Mouse (Mus musculus): Measurements from ENCODE around the gene Gm7073. TPM values are rescaled to one million over a fixed set of nuclear protein-coding genes. Genes with fewer than 3 reads are reported as not detected.

The Gm7073 gene
- polyA plus RNA-seq, 1 experiment from 2014 or later, result not detected

GRCm38 (mm10) chrX:60542901-60543300 lies 3.9 kb upstream of the Gm7073 start:
- no peak overlapping the region for H3K9ac ChIP-seq (ENCODE audit: low read depth, low read length)
- WGBS (ENCODE audit: insufficient replicate concordance), result 43% methylated on average over 1 of the region's 1 CpGs
- no peaks in the 10 kb centered on the region for H3K4me1 ChIP-seq (ENCODE audit: control insufficient read depth, low read depth, low read length)
- H3K27me3 ChIP-seq (ENCODE audit: control insufficient read depth, insufficient read depth, low read depth, low read length), result peaks cover 12% of the 10 kb centered on the region
- no peak overlapping the region for H3K27ac ChIP-seq (ENCODE audit: low read length)
- no peak overlapping the region for H3K4me3 ChIP-seq (ENCODE audit: low read depth, low read length)
- no peak overlapping the region for H3K4me2 ChIP-seq (ENCODE audit: low read depth, low read length)
- no peaks in the 10 kb centered on the region for H3K9me3 ChIP-seq (replicated peaks; ENCODE audit: control insufficient read depth, low read length)
- ATAC-seq (ENCODE audit: low read depth), result no peak
- H3K36me3 ChIP-seq (ENCODE audit: control insufficient read depth, insufficient read depth), result no peaks in the 10 kb centered on the region

GRCm38 (mm10) chrX:60503995-60504394 lies 35.1 kb downstream of the Gm7073 start:
- no peaks in the 10 kb centered on the region for H3K4me1 ChIP-seq (ENCODE audit: control insufficient read depth, low read depth, low read length)
- no peaks in the 10 kb centered on the region for H3K9me3 ChIP-seq (replicated peaks; ENCODE audit: control insufficient read depth, low read length)
- no peak overlapping the region for H3K9ac ChIP-seq (ENCODE audit: low read depth, low read length)
- no peaks in the 10 kb centered on the region for H3K36me3 ChIP-seq (ENCODE audit: control insufficient read depth, insufficient read depth)
- H3K4me3 ChIP-seq (ENCODE audit: low read depth, low read length), result no peak overlapping the region
- H3K27me3 ChIP-seq (ENCODE audit: control insufficient read depth, insufficient read depth, low read depth, low read length), result no peaks in the 10 kb centered on the region
- H3K27ac ChIP-seq (ENCODE audit: low read length), result no peak overlapping the region
- ATAC-seq (ENCODE audit: low read depth), result no peak
- no peak overlapping the region for H3K4me2 ChIP-seq (ENCODE audit: low read depth, low read length)

GRCm38 (mm10) chrX:60497750-60498149 lies 41.3 kb downstream of the Gm7073 start:
- no peak overlapping the region for H3K27ac ChIP-seq (ENCODE audit: low read length)
- no peaks in the 10 kb centered on the region for H3K36me3 ChIP-seq (ENCODE audit: control insufficient read depth, insufficient read depth)
- 59% methylated on average over 1 of the region's 1 CpGs for WGBS (ENCODE audit: insufficient replicate concordance)
- no peak overlapping the region for H3K4me3 ChIP-seq (ENCODE audit: low read depth, low read length)
- H3K9ac ChIP-seq (ENCODE audit: low read depth, low read length), result no peak overlapping the region
- no peaks in the 10 kb centered on the region for H3K9me3 ChIP-seq (replicated peaks; ENCODE audit: control insufficient read depth, low read length)
- H3K4me1 ChIP-seq (ENCODE audit: control insufficient read depth, low read depth, low read length), result no peaks in the 10 kb centered on the region
- no peak overlapping the region for H3K4me2 ChIP-seq (ENCODE audit: low read depth, low read length)
- no peaks in the 10 kb centered on the region for H3K27me3 ChIP-seq (ENCODE audit: control insufficient read depth, insufficient read depth, low read depth, low read length)
- ATAC-seq (ENCODE audit: low read depth), result no peak

GRCm38 (mm10) chrX:60495308-60495707 lies 43.7 kb downstream of the Gm7073 start:
- Histone ChIP-seq H3K4me1 (ENCODE audit: control insufficient read depth, low read depth, low read length) (no peaks in the 10 kb centered on the region), H3K4me2 (ENCODE audit: low read depth, low read length) (no peak overlapping the region), H3K9ac (ENCODE audit: low read depth, low read length) (no peak overlapping the region), H3K27me3 (ENCODE audit: control insufficient read depth, insufficient read depth, low read depth, low read length) (no peaks in the 10 kb centered on the region), H3K9me3 (replicated peaks; ENCODE audit: control insufficient read depth, low read length) (no peaks in the 10 kb centered on the region), H3K27ac (ENCODE audit: low read length) (no peak overlapping the region), H3K4me3 (ENCODE audit: low read depth, low read length) (no peak overlapping the region), H3K36me3 (ENCODE audit: control insufficient read depth, insufficient read depth) (no peaks in the 10 kb centered on the region)
- no peak for ATAC-seq (ENCODE audit: low read depth)

- 9% methylated on average over 2 of the region's 2 CpGs for WGBS (ENCODE audit: insufficient replicate concordance)
- H3K9me3 ChIP-seq (replicated peaks; ENCODE audit: control insufficient read depth, low read length), result no peaks in the 10 kb centered on the region
- H3K36me3 ChIP-seq (ENCODE audit: control insufficient read depth, insufficient read depth), result no peaks in the 10 kb centered on the region
- no peak overlapping the region for H3K9ac ChIP-seq (ENCODE audit: low read depth, low read length)
- no peak overlapping the region for H3K4me3 ChIP-seq (ENCODE audit: low read depth, low read length)
- no peak for ATAC-seq (ENCODE audit: low read depth)
- H3K27ac ChIP-seq (ENCODE audit: low read length), result no peak overlapping the region
- H3K4me2 ChIP-seq (ENCODE audit: low read depth, low read length), result no peak overlapping the region
- no peaks in the 10 kb centered on the region for H3K4me1 ChIP-seq (ENCODE audit: control insufficient read depth, low read depth, low read length)
- H3K27me3 ChIP-seq (ENCODE audit: control insufficient read depth, insufficient read depth, low read depth, low read length), result no peaks in the 10 kb centered on the region
Measured at GRCm38 (mm10) chrX:60463786-60464185, 75.3 kb downstream of the Gm7073 start.

- Histone ChIP-seq H3K27me3 (ENCODE audit: control insufficient read depth, insufficient read depth, low read depth, low read length) (no peaks in the 10 kb centered on the region), H3K9me3 (replicated peaks; ENCODE audit: control insufficient read depth, low read length) (no peaks in the 10 kb centered on the region), H3K27ac (ENCODE audit: low read length) (no peak overlapping the region), H3K4me3 (ENCODE audit: low read depth, low read length) (no peak overlapping the region), H3K36me3 (ENCODE audit: control insufficient read depth, insufficient read depth) (no peaks in the 10 kb centered on the region), H3K4me2 (ENCODE audit: low read depth, low read length) (no peak overlapping the region), H3K9ac (ENCODE audit: low read depth, low read length) (no peak overlapping the region), H3K4me1 (ENCODE audit: control insufficient read depth, low read depth, low read length) (no peaks in the 10 kb centered on the region)
- no peak for ATAC-seq (ENCODE audit: low read depth)
- 40% methylated on average over 4 of the region's 4 CpGs for WGBS (ENCODE audit: insufficient replicate concordance)
Measured at GRCm38 (mm10) chrX:60414563-60415111, 124.4 kb downstream of the Gm7073 start.

GRCm38 (mm10) chrX:60405681-60406080 lies 133.4 kb downstream of the Gm7073 start:
- Histone ChIP-seq H3K27me3 (ENCODE audit: control insufficient read depth, insufficient read depth, low read depth, low read length) (no peaks in the 10 kb centered on the region), H3K9ac (ENCODE audit: low read depth, low read length) (no peak overlapping the region), H3K9me3 (replicated peaks; ENCODE audit: control insufficient read depth, low read length) (no peaks in the 10 kb centered on the region), H3K4me3 (ENCODE audit: low read depth, low read length) (no peak overlapping the region), H3K4me2 (ENCODE audit: low read depth, low read length) (no peak overlapping the region), H3K4me1 (ENCODE audit: control insufficient read depth, low read depth, low read length) (peaks cover 2% of the 10 kb centered on the region; the same call in 1 of the 2 replicates), H3K27ac (ENCODE audit: low read length) (no peak overlapping the region), H3K36me3 (ENCODE audit: control insufficient read depth, insufficient read depth) (no peaks in the 10 kb centered on the region)
- 54% methylated on average over 4 of the region's 4 CpGs for WGBS (ENCODE audit: insufficient replicate concordance)
- ATAC-seq (ENCODE audit: low read depth), result no peak

- ATAC-seq (ENCODE audit: low read depth), result peak; percentile 87
- Histone ChIP-seq H3K4me2 (ENCODE audit: low read depth, low read length) (peak overlapping the region; percentile 47), H3K36me3 (ENCODE audit: control insufficient read depth, insufficient read depth) (no peaks in the 10 kb centered on the region), H3K4me1 (ENCODE audit: control insufficient read depth, low read depth, low read length) (peaks cover 2% of the 10 kb centered on the region; the same call in 1 of the 2 replicates), H3K4me3 (ENCODE audit: low read depth, low read length) (peak overlapping the region; percentile 81), H3K9ac (ENCODE audit: low read depth, low read length) (peak overlapping the region; percentile 88), H3K27me3 (ENCODE audit: control insufficient read depth, insufficient read depth, low read depth, low read length) (no peaks in the 10 kb centered on the region), H3K27ac (ENCODE audit: low read length) (peak overlapping the region; percentile 89), H3K9me3 (replicated peaks; ENCODE audit: control insufficient read depth, low read length) (no peaks in the 10 kb centered on the region)
- WGBS (ENCODE audit: insufficient replicate concordance), result 11% methylated on average over 17 of the region's 17 CpGs
Measured at GRCm38 (mm10) chrX:60404668-60405044, 134.4 kb downstream of the Gm7073 start.

- H3K4me1 ChIP-seq (ENCODE audit: control insufficient read depth, low read depth, low read length), result peaks cover 2% of the 10 kb centered on the region; the same call in 1 of the 2 replicates
- no peaks in the 10 kb centered on the region for H3K9me3 ChIP-seq (replicated peaks; ENCODE audit: control insufficient read depth, low read length)
- ATAC-seq (ENCODE audit: low read depth), result peak; percentile 87
- peak overlapping the region; percentile 81 for H3K4me3 ChIP-seq (ENCODE audit: low read depth, low read length)
- H3K27ac ChIP-seq (ENCODE audit: low read length), result peak overlapping the region; percentile 89
- peak overlapping the region; percentile 88 for H3K9ac ChIP-seq (ENCODE audit: low read depth, low read length)
- no peaks in the 10 kb centered on the region for H3K36me3 ChIP-seq (ENCODE audit: control insufficient read depth, insufficient read depth)
- WGBS (ENCODE audit: insufficient replicate concordance), result 17% methylated on average over 67 of the region's 126 CpGs
- H3K27me3 ChIP-seq (ENCODE audit: control insufficient read depth, insufficient read depth, low read depth, low read length), result no peaks in the 10 kb centered on the region
- H3K4me2 ChIP-seq (ENCODE audit: low read depth, low read length), result peak overlapping the region; percentile 69
Measured at GRCm38 (mm10) chrX:60403764-60404667, 135.0 kb downstream of the Gm7073 start.

All from liver, embryonic 16.5 days (tissue).